Mouse (Mus musculus): ENCODE measurements around the gene Cited4.

The Cited4 gene

DNA sequence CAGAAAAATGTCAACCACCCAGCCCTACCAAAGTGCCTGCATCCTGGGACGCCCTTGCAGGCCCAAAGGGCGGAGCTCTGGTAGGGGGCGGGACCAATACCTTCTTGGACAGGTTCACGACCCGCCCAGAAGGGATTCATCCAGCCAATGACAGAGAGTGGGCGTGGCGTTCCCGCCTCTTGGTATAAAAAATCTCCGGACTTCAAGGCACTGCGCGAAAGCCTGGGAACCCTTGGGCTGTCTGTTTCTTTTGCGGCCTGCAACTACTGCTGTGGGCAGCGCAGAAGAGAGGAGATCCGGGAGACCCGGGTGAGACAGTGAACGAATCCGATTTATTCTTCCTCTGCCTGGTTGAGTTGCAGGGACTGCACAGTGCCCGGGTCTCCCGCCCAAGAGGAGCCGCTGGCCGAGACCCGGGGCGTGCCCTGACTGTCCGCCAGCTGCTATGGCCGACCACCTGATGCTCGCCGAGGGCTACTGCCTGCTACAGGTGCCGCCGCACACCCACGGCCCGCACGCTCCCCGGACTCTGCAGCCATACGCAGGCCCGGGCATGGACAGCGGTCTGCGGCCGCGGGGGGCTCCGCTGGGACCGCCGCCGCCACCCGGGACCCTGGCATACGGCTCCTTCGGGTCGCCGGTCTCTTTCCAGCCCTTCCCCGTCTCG, at the start of gene Cited4:
TSS of gene Cited4 (plus strand) at position 215 of the 667 bp plus-strand sequence.
- peak; percentile 100 for DNase-seq (ENCODE audit: low read depth)

DNA sequence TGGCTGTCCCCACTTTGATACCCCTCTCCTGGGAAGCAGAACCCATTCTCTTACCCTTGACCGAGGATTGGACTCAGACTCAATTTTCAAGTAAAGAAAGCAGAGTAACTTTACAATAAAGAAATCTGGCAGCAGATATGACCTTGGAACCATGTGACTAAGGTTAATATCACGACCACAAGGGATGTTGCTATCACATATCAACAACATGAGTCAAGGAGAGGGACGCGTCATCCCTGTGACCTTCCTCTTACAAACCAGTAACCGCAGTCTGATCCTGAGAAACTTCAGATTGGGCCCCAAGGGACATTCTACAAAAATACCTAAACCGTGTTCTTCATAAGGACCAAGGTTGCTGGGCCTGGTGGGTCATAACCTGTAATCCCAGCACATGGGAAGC, 38.6 kb upstream of the Cited4 start:
- no peak for DNase-seq (ENCODE audit: low read depth)

DNA sequence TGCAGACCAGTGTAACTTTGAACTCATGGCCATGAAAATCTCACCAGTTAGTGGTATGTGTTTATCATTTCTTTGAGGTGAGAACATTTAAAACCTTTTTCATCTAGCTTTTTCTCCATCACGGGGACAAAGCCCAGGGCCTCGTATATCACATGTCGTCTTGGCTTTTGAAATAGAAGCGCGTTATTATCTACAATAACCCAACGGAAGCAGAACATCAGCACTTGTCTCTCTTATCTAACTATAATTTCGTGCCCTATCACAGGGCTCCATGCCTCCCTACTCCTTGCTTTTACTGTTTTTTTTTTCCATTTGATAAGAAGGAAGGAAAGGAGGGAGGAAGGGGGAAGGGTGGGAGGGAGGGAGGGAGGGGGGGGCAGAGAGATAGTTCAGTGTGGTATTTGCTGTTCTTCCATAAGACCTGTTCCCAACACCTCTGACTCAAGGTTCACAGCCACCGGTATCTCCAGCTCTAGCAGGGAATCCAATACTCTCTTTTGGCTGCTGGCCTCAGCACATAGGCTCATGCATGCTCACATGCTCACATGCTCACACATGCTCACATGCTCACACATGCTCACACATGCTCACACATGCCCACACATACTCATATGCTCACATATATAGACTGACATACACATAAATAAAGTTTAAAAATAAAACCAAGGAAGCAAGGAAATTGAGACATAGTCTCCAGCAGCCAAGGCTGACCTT, 36.0 kb upstream of the Cited4 start:
- DNase-seq (ENCODE audit: low read depth): peak; percentile 59

DNA sequence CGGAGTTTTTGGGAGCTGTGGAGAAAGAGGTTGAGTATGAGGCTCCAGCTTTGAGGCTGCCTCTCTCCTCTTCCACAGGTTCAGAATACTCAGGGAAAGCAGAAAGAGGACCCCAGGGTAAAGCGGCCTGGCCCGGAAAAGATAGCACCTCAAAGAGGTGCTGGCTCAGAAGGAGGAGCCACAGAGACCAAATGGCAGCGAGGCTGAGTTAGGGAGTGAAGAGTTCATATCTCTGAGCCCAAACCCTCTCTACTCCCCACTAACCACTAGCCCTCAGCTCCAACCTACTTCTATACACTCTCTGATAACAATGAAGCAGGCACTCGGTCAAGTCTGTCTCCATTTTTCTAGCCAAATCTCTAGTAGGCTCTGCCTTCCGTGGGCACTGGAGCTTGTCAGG, 34.5 kb upstream of the Cited4 start:
- peak; percentile 67 for DNase-seq (ENCODE audit: low read depth)

DNA sequence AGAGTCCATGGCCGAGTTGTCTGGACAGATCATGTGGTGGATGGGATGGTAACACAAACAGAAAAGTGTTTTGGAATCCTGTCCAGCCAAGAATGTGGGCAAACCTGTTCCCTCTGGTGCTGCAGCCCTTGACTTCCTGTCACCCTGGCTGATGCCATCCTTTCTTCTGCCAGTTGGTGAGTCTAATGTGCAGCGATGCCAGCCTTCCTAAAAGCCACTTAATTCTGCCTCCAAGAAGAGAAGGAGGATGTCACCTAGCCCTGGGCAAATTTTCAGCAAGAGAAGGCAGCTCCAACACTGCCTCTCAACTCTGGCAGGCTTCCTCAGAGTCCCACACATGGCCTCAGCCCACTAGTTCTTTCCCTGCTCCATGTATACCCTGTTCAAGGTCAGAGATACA, 31.0 kb upstream of the Cited4 start:
- DNase-seq (ENCODE audit: low read depth): no peak

DNA sequence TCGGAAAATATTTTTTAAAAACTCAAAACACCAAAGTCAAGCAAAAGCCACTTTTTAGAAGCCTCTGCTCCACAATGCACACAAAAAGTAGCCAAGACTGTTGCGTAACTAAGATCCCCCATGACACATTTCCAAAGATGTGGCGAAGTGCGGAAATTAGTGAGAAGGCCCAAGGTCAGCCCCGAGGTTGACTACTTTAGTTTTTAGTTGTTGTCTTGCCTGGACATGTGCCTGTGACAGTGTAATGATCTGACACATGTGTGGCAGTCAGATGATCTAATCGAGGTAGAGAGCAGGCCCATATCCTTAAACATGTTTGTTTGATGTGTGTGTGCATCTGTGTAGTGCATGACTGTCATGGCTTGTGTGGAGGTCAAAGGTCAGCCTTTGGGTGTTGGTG, 24.4 kb upstream of the Cited4 start:
- no peak for DNase-seq (ENCODE audit: low read depth)

DNA sequence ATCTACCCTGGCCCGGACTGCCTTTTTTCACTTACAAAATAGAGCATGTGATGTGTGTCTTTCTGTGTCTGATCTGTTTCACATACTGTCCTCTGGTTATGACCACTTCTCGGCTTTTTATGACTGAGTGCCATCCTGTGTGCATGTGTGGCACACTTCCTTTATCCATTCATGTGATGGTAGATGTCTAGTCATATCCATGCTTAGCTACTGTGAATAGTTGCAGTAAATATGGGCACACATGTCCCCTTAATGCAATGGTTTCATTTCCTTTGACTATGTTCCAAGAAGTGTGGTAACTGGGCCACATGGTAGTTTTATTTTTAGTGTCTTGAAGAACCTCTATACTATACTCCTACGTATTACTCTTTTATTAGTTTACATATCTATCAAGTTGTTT, 22.5 kb upstream of the Cited4 start:
- DNase-seq (ENCODE audit: low read depth): no peak

DNA sequence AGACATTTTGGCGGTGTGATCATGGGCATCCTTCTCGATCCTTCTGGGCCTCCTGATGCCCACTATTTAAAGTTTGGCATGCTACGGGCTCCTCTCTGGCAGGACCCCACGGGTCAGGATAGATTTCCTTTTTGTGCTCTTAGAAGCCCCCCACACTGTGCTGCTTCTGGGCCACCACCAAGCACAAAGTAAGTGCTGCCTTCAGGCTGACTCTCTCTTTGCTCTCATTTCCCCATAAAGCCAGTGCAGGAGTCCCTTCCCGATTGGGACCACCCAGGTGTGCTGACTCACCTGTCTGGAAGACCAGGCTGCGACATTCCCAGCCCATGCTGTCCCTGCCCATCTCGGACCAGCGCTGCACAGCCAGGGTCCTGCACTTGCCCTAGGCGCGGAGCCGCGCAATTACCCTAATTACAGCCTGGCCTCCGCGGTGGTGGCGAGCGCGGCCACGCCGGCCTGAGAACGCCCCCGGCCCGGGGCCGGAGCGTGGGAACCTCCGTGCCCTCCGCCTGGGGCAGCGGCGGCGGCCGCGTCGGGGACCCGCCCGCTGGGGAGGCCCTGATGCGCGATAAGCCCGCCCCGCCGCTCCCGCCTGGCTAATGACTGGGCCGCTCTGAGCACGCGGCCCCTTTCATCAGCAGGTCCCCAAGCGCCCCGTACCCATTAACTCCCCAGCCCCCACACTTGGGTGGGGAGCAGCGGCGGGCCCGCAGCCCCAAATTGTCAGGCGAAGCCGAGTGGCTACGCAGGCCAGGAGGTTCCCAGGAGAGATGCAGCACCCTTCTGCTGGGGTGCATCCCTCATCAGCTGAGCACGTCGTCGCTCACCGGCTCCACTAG, 16.8 kb upstream of the Cited4 start:
- no peak for DNase-seq (ENCODE audit: low read depth)

DNA sequence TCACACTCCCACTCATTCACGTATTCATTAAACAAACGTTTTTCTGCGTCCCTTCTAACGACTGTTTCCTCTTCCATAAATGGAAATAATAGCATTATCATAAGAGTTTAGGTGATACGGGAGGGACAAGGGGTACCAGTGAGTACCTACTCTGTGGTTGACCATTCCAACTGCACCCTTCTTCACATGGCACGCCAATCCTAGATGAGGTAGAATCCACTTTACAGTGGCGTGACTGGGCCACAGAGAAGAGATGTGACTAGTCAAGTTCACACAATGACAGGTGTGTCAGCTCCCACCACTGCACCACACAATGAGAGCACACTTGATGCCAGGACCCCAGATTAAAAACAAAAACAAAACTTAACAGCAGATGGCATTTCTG, 16.2 kb upstream of the Cited4 start:
- DNase-seq (ENCODE audit: low read depth): no peak

DNA sequence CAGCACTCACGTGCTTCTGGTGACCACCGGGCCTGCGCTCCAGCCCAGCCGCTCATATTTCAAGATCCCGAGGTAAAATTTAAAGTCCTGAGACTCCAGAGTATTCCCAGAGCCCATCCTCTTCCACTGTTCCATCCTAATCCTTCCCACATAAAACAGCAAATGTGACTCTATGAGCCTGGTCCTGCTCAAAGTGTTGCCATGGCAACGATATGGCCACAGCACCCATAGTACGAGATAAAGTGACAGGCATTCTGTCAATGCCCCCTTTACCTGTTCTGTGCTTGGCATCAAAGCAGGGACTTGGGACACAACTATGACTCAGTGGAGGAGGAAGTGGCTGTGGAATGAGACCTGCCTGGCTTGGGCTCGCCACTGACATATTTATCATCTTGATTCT, 10.5 kb upstream of the Cited4 start:
- no peak for DNase-seq (ENCODE audit: low read depth)

DNA sequence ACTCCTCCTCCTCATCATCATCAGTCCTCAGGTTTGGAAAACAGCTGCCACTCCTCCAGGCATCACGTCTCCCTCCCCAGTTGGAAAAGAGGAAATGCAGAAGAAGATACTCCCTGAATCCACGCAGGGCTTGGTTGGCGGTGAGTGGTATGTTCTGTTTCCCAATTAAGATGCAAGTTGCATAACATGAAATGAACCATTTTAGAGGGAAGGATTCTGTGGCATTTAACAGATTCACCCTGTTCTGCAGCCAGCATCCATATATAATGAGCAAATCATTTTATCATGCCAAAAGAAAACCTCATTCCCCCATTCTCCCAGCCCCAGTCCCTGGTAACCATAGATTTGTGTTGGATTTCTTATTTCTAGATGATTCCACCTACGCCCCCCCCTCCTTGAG, 5.9 kb upstream of the Cited4 start:
- no peak for DNase-seq (ENCODE audit: low read depth)

DNA sequence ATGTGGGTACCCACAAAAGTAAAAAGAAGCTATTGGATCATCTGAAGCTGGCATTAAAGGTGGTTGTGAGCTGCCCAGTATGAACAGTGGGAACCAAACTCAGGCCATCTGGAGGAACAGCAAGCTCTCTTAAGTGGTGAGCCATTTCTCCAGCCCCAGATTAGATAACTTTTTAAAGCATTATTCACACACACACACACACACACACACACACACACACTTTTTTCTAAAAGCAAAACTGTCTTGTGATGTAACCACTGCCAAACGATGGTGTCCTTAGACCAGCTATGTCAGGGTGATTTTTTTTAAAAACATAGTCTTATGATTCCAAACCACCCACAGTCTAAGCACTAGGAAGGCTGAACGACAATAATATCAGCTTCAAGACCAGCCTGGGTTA, 1.8 kb upstream of the Cited4 start:
- DNase-seq (ENCODE audit: low read depth): no peak

DNA sequence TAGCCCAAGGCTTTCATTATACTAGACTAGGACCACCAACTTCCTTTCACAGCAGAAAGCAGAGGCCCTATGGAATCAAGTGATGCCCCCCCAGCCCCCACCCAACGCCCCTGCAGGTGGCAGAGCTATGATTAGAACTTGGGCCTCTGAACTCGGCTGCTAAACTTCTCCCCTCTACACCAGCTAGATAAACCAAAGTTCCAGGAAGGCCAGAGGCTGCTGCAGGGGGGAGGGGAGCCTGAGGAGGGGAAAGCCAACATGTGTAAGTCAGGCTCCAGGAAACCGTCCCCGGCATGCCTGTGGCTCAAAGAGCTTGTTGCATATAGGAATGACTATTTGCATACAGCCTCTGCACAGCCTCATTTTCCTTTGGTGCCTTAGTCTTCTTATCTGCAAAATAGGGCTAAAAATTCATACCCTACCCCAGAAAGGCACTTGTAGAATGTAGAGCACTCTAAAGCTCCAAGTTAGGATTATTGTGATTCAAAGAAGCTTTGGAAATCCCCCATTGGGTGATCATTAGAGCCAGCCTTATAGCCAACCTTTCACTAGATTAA, 1.1 kb upstream of the Cited4 start:
- peak; percentile 92 for DNase-seq (ENCODE audit: low read depth)

DNA sequence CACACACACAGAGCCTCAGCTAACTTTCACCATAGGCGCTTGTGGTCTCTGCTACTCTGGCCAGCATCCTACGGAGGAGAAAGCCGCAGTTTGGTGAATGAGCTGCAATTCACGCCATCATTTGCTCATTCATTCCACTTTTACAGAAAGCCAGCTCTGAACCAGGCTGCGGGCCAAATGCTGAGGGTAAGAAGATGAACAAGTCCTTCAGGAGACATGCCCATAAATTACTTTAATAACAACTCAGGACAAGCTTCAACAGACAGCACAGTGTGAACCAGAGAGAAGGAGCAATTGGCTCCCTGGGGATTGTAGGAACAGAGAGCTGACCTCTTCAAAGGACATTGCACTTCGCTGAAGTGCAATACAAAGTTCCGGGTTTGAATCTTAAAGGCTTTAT, 590 bp upstream of the Cited4 start:
- no peak for DNase-seq (ENCODE audit: low read depth)

DNA sequence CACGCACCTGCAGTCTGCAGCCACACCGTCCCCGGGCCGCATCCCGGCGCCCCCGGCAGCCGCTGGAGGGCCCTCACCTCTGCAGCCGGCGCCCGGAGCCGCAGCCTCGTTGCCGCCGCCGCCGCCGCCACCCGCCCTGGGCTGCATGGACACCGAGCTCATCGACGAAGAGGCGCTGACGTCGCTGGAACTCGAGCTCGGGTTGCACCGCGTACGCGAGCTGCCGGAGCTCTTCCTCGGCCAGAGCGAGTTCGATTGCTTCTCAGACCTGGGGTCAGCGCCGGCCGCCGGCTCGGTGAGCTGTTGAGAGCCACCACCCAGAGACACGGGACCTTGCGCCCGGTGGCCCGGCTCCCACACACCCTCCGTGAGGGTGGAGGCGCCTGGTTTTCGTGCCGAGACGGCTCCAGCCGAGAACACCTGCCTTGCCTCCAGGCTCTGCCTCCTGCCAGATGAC, 701 bp downstream of the Cited4 start:
- DNase-seq (ENCODE audit: low read depth): no peak

DNA sequence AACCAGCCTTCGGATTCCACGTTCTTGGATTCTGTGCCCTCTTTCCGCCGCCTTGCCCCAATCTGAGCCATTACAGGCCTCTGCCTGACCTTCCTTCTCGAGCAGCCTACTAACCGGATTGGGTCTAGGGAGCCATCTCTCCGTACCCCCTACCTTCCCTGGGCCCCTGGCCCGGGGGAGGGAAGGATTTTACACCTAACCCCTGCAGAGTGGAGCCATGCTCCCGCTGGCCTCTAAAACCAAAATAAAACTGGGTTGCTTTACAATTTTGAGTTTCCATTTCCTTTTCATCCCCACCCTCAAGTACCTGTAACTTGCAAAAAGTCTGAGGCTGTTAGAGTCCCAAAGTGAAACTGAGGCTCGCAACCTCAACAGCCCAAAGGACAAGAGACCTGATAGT, 1.2 kb downstream of the Cited4 start:
- DNase-seq (ENCODE audit: low read depth): no peak

DNA sequence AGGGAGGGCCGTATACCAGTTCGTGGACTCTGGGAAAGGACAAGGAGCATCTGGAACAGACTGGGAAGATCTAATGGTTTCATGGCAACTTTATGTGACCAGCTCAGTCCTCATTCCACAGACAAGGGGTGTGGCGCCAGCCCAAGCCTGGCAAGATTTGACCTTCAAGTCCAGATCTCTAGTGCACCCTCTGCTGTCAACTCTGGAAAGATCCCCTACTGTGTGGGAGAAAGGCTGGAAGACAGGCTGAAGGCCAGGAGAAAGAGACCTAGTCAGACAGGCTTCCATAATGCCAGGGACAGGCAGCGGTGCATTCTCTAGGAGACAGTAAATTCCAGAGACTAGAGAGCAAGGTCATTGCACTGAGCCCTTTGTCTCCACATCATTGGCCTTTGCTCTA, 2.2 kb downstream of the Cited4 start:
- DNase-seq (ENCODE audit: low read depth): no peak

DNA sequence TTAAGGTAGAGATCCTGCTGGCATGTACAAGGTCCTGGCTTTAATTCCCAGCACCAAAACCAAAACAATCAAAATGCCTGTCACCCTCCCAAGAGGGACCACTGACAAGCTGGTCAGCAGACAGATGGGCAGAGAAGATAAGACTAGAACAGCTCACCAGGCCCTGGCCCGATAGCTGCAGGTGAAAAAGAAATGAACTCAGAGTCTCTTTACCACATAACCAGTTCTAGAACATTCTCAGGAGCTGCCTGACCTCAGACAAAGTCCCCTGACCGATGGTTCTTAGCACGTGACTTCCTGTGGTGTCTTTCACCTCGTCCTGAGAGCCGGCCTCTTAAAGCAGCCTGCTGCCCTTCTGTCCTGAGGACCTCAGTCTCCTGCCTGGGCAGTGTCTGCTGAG, 3.2 kb downstream of the Cited4 start:
- no peak for DNase-seq (ENCODE audit: low read depth)

DNA sequence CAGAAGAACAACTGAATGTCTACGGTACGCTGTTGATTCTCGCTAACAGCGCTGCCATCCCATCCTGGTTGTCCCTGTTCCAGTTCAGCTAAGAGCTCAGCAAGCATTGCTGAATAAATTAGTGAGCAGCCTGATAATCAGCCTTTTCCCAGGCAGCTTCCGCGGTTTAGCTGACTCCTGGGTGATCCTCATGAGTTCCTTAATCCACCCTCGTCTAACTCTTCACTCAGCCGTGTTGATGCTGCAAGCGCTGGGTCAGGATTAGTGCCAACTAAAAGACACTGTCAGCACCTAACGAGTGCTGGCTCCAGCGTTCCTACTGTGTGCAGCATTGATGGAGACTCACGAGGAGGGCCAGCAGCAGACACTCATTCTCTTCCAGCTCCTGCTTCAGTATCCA, 4.7 kb downstream of the Cited4 start:
- no peak for DNase-seq (ENCODE audit: low read depth)

DNA sequence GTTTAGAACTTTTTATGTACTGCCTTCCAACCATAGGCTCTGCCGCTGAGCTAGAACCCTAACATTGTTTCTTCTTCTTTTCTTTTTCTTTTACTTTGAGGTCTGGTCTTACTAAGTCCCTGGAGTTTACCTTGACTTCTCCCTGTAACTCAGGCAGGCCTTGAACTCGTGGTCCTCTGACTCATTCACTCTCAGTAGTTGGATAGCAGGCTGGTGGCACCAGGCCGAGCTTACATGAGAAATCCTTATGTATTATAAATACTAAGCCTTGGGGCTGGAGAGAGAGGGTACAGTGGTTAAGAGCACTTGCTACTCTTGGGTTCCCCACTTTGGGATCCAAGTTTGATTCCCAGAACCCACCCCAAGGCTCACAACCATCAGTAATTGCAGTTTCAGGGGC, 7.2 kb downstream of the Cited4 start:
- DNase-seq (ENCODE audit: low read depth): no peak

DNA sequence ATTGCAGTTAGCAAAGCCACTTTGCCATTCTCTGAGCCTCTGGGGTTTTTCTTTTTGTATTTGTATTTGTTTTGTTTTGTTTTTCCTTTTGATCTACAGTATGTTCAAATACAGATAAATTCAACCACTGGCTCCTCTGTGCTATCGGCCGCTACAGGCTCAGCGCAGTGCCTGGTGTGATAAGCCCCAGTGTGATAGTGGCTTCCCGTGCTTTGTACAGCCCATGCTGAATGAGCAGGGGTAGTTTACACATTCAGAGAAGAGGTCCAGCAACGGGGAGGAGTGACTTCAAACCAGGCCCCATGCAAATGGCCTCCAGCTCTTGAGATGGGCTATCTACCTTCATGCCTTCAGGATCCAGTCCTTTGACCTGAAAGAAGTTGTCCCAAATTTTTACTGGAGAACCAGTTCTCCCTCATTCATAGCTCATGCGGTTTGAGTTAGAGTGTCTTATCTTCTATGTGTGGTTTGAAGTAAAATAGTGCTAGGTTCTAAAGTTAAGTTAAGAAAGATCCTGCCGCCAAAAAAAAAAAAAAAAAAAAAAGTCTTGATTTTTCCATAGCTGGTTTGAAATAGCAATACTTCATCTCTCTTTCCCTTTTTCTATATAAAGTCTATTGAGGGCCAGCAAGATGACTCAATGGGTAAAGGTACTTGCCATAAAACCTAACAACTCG, 8.5 kb downstream of the Cited4 start:
- DNase-seq (ENCODE audit: low read depth): peak; percentile 85

DNA sequence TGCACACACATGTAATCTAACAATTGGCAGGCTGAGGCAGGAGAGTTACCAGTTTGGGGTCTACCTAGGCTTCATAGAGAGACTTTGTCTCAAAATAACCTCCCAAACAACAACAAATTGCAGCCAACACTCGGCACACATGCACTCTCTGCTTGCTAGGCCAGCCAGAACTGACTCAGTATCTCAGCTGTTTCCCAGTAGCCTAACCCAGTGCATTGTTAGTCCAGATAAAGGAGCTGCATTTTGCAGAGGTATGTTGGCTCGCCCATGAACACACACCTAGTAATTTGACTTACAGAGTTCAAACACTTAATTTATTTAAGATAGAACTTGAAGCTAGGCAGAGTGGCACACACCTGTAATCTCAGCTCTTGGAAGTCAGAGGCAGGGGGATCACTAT, 9.3 kb downstream of the Cited4 start:
- no peak for DNase-seq (ENCODE audit: low read depth)

Measured in c-Kit-positive CD71-positive TER-119-negative erythroid progenitor cells, embryonic 14.5 days (primary cell).